In the genomic region with DNA sequence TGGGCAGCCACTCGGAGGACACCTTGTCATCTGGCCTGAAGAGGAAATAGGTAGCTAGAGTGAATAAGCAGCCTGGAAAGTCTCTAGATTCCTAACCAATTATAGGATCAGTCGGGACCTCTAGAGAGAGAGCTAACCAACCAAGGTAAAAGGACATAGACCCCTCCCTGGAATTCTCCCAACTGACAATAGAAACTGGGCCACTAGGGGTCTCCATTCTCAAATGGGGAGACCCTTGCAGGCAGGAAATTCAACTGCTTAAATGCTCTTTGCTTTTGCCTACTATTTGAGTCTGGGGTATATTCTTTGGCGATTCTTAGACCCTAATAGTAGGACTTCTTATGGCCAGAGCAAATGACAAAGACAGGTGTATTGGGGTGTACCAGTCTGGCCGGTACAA, we compare ENCODE assay signal across 21 mouse cellular contexts. TPM values are rescaled to one million over a fixed set of nuclear protein-coding genes. Genes with fewer than 3 reads are reported as not detected.
DNase-seq lines count a peak whose midpoint lies in the region; ATAC-seq and TF ChIP-seq lines count a peak whose summit lies in the region.
"Had no signal": no experiment of that assay in that cellular context is flagged by ENCODE, and none has a peak within 500 bp of the region (broad histone marks: within the 10 kb centered on the region; RNA-seq: fewer than 3 reads in every experiment).

No protein-coding gene starts in this region.

- TF ChIP-seq CTCF in forebrain, postnatal 0 days (IDR thresholded peaks at IDR 0.05; ENCODE audit: low read depth), result peak; percentile 27
- TF ChIP-seq CTCF in liver, postnatal 0 days (IDR thresholded peaks at IDR 0.05; ENCODE audit: low read depth), result 0 out of 2 replicates have a peak, but pooled peaks have one; percentile 17

- ATAC-seq in forebrain, postnatal 0 days, result no peak
- ATAC-seq in forebrain, embryonic 13.5 days, result no peak
- ATAC-seq in liver, postnatal 0 days, result no peak
- ATAC-seq: inflammation-experienced regulatory T-cells, adult 6 months; lung, postnatal 0 days had no signal

- WGBS in forebrain, postnatal 0 days, result 76% methylated on average over 4 of the region's 4 CpGs
- WGBS in forebrain, embryonic 13.5 days, result 68% methylated on average over 4 of the region's 4 CpGs
- WGBS in liver, postnatal 0 days (ENCODE audit: insufficient replicate concordance), result 63% methylated on average over 4 of the region's 4 CpGs

- no peaks in the 10 kb centered on the region for H3K27me3 ChIP-seq in forebrain, postnatal 0 days (ENCODE audit: insufficient read depth, low read length)
- H3K27me3 ChIP-seq in forebrain, embryonic 13.5 days, result no peaks in the 10 kb centered on the region
- H3K27me3 ChIP-seq in liver, postnatal 0 days (ENCODE audit: insufficient read depth, low read length), result no peaks in the 10 kb centered on the region
- H3K27me3 ChIP-seq: embryonic facial prominence, embryonic 13.5 days; kidney, embryonic 15.5 days; neural tube, embryonic 12.5 days had no signal

- no peak overlapping the region for H3K27ac ChIP-seq in forebrain, postnatal 0 days (ENCODE audit: low read depth, low read length)
- H3K27ac ChIP-seq in forebrain, embryonic 13.5 days, result no peak overlapping the region
- H3K27ac ChIP-seq in liver, postnatal 0 days (ENCODE audit: low read depth), result no peak overlapping the region
- H3K27ac ChIP-seq: embryonic facial prominence, embryonic 13.5 days; forebrain, embryonic 10.5 days; heart, embryonic 13.5 days; kidney, embryonic 15.5 days; liver, embryonic 13.5 days; neural tube, embryonic 12.5 days; stomach, postnatal 0 days had no signal

- H3K9me3 ChIP-seq in forebrain, postnatal 0 days (ENCODE audit: low read length), result no peaks in the 10 kb centered on the region
- H3K9me3 ChIP-seq in forebrain, embryonic 13.5 days (replicated peaks), result no peaks in the 10 kb centered on the region
- H3K9me3 ChIP-seq in liver, postnatal 0 days (ENCODE audit: low read length), result no peaks in the 10 kb centered on the region
- H3K9me3 ChIP-seq: embryonic facial prominence, embryonic 13.5 days; forebrain, embryonic 10.5 days; heart, embryonic 13.5 days; kidney, embryonic 15.5 days; liver, embryonic 13.5 days; megakaryocyte, embryonic 14.5 days; neural tube, embryonic 12.5 days had no signal

- H3K4me1 ChIP-seq in forebrain, postnatal 0 days (ENCODE audit: insufficient read depth), result no peaks in the 10 kb centered on the region
- no peaks in the 10 kb centered on the region for H3K4me1 ChIP-seq in forebrain, embryonic 13.5 days
- no peaks in the 10 kb centered on the region; the same call in 1 of the 2 replicates for H3K4me1 ChIP-seq in liver, postnatal 0 days (ENCODE audit: insufficient read depth)
- H3K4me1 ChIP-seq: kidney, embryonic 15.5 days; liver, embryonic 13.5 days; neural tube, embryonic 12.5 days had no signal

- H3K4me3 ChIP-seq in forebrain, postnatal 0 days (ENCODE audit: low read depth, low read length), result no peak overlapping the region
- no peak overlapping the region for H3K4me3 ChIP-seq in forebrain, embryonic 13.5 days
- H3K4me3 ChIP-seq in liver, postnatal 0 days (ENCODE audit: low read depth, low read length), result no peak overlapping the region
- H3K4me3 ChIP-seq: embryonic facial prominence, embryonic 13.5 days; forebrain, embryonic 10.5 days; heart, embryonic 13.5 days; kidney, embryonic 15.5 days; liver, embryonic 13.5 days; megakaryocyte, embryonic 14.5 days; neural tube, embryonic 12.5 days had no signal

- H3K9ac ChIP-seq in forebrain, postnatal 0 days, result no peak overlapping the region
- no peak overlapping the region for H3K9ac ChIP-seq in forebrain, embryonic 13.5 days
- H3K9ac ChIP-seq in liver, postnatal 0 days (replicated peaks), result no peak overlapping the region
- H3K9ac ChIP-seq: embryonic facial prominence, embryonic 13.5 days; heart, embryonic 13.5 days; kidney, embryonic 15.5 days; liver, embryonic 13.5 days; neural tube, embryonic 12.5 days had no signal

- H3K36me3 ChIP-seq in forebrain, postnatal 0 days (ENCODE audit: insufficient read depth), result no peaks in the 10 kb centered on the region
- H3K36me3 ChIP-seq in forebrain, embryonic 13.5 days (ENCODE audit: poor library complexity, severe bottlenecking), result no peaks in the 10 kb centered on the region
- no peaks in the 10 kb centered on the region for H3K36me3 ChIP-seq in liver, postnatal 0 days (replicated peaks; ENCODE audit: insufficient read depth, low read length)
- H3K36me3 ChIP-seq: embryonic facial prominence, embryonic 13.5 days; forebrain, embryonic 10.5 days; heart, embryonic 13.5 days; kidney, embryonic 15.5 days; liver, embryonic 13.5 days; neural tube, embryonic 12.5 days had no signal

- no peak overlapping the region for H3K4me2 ChIP-seq in forebrain, postnatal 0 days (ENCODE audit: low read depth)
- H3K4me2 ChIP-seq in forebrain, embryonic 13.5 days, result no peak overlapping the region
- H3K4me2 ChIP-seq in liver, postnatal 0 days (ENCODE audit: low read depth, low read length), result no peak overlapping the region
- H3K4me2 ChIP-seq: embryonic facial prominence, embryonic 13.5 days; heart, embryonic 13.5 days; kidney, embryonic 15.5 days; liver, embryonic 13.5 days; neural tube, embryonic 12.5 days had no signal

- TF ChIP-seq EP300 in liver, postnatal 0 days (IDR thresholded peaks at IDR 0.05; ENCODE audit: low read depth), result no peak

- DNase-seq in forebrain, postnatal 0 days, result no peak
- no peak for DNase-seq in liver, postnatal 0 days
- no peak for DNase-seq in liver
- peak; percentile 63 for DNase-seq in ES-CJ7 (ENCODE audit: low read depth, low spot score)
- peak; percentile 12 for DNase-seq in forelimb bud, embryonic 11.5 days (ENCODE audit: low read depth, low spot score)
- DNase-seq in frontal cortex, postnatal 36 days (ENCODE audit: low spot score in 2 of 2), result no peak
- DNase-seq: B cell, adult 2 months; cerebellum, adult 9-11 months; heart, postnatal 4 days; liver, embryonic 13.5 days; right cerebral cortex, postnatal 25 days had no signal

RNA-seq across cellular contexts. Expression of a gene that starts 49.7 kb away (rescaled TPM):
- total RNA-seq in forebrain, postnatal 0 days (2014; rRNA removed), result 23.5 and 24.8 TPM in 2 replicates
- polyA plus RNA-seq in forebrain, postnatal 0 days (2015; fragmentation: Nextera tagmentation; extraction: Ambion mirVana), result 9.0 and 13.3 TPM in 2 replicates
- polyA plus RNA-seq in forebrain, embryonic 13.5 days (2015; fragmentation: Nextera tagmentation; extraction: Ambion mirVana), result 14.7 and 16.2 TPM in 2 replicates
- 6.2 and 6.3 TPM in 2 replicates for polyA plus RNA-seq in liver, postnatal 0 days (2015; fragmentation: Nextera tagmentation; extraction: Ambion mirVana)

Comparison
In these comparisons a context has a peak if more than half of its experiments do, and no peak if none do; other contexts are left out.
1. DNase-seq: peak in ES-CJ7 (single experiment) and forelimb bud, embryonic 11.5 days (single experiment); none in forebrain, postnatal 0 days (single experiment), liver, postnatal 0 days (single experiment), liver (single experiment) and frontal cortex, postnatal 36 days (0 of 2).